Mouse (Mus musculus) adrenal gland, postnatal 36 days (tissue): ENCODE measurements around the gene Mfsd2a. TPM values are rescaled to one million over a fixed set of nuclear protein-coding genes. Genes with fewer than 3 reads are reported as not detected.

Experiments used
- DNase-seq, 2 experiments: peaks; one replicate each; pipeline ENCODE4 v3.0.0; 2021; ENCODE audit warnings: mixed read lengths in 1 of 2
- total RNA-seq, 2 experiments: library from RNA; stranded (reverse); gene quantifications; 2 replicates each; pipeline ENCODE4 v1.2.3; 2021

Mfsd2a gene
- total RNA-seq, 2 experiments from 2014 or later = 5.4 to 6.6 TPM

DNA sequence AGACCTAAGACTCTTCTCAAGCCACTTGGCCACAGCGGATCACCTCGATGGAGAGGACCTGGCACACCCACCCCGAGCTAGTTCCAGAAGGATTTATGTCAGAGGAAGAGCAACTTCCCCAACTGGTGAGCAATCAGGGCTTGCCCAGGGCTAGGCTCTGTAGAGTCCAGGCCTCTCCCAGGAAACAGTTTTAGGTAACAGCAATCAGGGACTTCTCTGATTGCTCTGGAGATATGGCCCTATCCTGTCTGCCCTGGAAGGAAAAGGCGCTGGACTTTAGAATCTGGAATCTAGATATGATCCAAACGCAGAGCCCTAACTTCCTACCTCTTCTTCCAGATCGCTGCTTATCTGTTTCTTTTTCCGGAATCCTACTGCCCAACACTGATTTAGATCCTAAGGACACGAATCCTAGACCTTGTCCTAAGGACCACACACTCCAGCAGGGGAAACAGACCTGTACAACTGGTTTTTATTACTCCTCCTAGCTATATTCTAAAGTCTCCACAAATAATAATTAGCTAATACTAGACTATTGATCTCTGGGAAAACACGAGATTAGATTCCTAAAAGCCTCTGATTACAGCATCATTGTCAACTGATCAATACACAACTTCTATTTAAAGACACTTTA is 25.4 kb downstream of the Mfsd2a start:
- no peak for DNase-seq

DNA sequence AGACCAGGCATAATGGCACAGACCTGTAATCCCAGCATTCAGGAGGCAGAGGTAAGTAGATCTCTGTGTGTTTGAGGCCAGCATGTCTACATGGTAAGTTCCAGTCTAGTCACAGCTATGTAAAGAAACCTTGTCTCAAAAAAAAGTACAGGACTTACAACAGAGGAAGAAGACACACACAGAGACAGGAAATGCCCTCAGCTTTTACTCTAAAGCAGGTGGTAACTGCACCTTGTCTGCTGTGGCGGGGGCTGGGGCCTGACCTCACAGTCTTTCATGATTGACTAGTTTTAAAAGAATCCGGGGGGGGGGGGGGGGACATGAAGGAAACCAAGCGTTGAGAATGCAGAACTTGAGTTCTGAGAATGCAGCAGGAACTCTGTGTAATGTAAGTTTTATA is 27.1 kb downstream of the Mfsd2a start:
- DNase-seq = no peak

DNA sequence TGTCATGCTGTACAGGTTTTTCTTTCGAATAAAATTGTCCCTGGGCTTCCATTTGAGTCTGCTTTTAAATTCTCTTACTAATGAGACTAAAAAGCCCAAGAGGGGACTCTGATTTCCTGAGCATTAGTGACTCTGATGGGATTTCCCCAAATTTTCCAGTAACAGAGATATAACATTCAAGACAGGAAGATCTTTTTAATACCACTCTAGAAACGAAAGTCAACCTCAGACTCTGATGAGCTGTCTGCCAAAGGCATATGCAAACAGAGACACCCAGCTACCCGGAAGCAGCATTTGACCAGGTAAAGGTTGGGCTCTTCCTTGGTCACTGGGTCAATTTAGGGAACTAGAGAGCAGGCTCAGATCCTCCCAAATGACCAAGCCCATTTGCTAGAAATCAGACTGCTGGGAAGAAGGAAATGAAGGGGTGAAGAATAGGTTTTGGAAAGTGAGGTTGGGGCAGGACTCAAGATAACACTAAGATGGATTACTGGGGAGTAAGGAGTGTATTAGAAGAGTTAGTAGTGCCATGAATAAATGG is 27.9 kb downstream of the Mfsd2a start:
- no peak for DNase-seq

DNA sequence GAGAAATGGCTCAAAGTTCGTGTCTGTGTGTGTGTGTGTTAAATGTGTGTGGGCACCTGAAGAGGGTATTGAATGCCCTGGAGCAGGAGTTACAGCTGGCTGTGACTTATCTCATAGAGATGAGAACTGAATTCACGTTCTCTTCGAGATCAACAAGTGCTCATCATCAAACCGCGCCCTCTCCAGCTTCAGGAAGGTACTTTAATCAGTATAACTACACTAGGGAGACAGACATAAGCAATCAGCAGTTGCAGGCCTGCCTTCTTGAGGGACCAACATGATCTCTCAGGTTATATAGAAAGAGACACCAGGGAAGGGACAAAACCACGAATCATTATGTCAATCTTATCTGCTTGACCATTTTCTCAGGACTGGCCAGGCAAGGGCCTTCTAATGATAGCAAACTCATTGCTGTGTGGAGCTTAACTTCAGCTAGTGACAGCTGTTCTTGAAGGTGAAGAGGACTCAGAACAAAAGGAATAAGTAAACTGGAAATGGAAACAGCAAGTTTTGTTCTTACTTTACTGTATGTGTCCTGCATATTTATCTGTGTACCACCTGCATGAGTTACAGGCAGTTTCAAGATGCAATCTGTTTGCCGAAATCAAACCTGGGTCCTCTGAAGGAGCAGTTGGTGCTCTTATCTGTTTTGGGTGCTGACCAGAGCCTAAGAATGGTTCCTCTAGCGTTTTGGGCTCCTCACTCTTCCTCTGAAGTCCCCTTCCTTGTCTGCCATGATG is 28.6 kb downstream of the Mfsd2a start:
- no peak for DNase-seq

DNA sequence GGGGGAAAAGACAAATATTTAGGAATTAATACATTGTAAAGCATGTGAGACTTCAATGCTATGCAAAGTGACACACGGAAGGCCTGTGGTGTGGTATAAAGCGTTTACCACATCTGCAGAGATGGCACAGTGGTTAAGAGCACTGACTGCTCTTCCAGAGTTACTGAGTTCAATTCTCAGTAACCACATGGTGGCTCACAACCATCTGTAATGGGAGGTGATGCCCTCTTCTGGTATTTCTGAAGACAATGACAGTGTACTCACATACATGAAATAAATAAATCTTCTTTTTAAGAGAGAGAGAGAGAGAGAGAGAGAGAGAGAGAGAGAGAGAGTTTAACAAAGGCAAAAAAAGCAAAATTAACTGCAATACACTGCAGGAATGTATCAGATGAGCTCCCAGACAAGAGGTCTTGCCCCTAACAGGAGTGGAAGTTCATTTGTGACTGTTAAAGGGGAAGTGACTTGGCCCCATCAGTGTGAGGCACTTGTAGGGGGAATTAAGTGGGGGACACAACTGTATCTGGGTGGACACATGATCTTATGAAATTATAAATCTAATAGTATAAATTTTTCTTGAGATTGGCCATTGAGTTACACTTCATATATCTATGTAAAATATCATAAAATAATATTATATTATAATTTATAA is 29.9 kb downstream of the Mfsd2a start:
- DNase-seq = no peak

DNA sequence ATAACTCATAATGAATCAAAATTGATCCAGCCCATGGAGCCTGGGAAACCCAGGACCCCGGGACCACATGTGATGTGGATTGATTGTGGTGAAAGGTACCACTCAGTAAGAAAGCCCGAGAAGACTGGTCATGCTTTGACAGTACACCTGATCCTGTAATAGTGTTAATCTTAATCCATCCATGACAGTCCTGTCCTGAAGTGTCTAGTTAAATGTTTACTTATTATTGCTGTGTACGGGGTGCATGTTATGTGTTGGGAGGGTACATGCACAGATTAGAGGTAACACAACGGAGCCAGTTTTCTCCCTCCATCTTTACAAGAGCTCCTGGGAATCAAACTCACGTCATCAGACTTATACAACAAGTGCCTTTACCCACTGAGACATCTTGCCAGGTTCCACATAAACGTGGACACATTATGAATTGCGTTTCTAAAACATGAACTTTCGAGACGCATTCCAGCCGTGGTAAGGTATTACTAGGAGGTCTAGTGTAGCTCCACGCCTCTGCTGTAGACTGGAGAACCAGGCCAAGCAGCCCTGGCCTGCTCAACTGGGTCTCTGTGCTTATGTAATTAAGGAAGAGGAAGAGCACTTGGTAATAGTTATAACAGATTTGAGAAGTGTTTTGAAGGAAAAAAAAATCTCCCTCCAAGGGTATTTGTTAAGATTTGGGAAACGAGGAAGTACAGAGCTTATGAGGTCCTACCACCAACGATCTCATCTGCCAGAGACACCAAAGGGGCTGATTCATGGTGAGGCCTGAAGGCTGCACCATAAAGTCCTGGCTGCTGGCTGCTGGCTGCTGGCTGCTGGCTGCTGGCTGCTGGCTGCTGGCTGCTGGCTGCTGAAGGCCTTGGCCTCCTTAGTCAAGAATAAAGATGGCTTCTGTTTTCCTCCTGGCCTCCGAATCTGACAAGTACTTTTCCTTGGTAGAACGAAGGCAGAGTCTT is 37.3 kb downstream of the Mfsd2a start:
- DNase-seq = peak; percentile 27 to 34

DNA sequence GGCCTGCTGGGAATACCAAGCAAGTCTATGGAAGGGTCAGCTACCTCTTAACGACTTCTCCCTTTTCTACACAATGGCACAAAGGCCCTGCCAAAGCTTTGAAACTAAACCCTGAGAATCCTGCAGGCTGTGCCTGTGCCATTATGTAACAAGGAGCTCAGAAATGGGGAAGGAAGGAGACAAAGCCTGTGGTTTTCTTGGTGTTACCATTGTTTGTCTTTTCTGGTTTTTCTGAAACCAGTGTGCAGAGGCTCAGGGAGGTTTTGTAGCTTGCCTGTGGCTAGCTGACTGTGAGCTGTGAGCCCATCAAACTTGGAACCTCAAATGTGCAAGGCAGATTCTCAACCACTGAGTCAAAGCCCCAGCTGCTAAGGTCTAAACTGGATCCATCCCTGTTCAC is 38.1 kb downstream of the Mfsd2a start:
- DNase-seq = no peak

DNA sequence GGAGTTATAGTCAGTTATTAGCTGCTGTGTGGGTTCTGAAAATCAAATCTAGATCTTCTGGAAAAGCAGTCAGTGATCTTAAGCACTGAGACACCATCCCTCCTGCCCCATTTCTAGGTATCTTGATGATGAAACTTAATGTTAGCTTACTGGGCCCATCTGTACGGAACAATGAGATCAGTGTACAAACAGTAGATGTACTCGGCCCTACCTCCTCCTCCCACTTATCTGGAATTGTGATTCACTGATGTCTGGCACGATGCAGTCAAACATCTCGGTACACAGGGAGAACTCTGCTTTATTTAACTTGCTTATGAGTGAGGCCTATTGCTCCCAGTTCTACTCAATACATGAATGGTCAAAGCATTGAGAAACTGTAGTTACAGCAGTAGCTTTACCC is 45.0 kb downstream of the Mfsd2a start:
- DNase-seq = no peak

DNA sequence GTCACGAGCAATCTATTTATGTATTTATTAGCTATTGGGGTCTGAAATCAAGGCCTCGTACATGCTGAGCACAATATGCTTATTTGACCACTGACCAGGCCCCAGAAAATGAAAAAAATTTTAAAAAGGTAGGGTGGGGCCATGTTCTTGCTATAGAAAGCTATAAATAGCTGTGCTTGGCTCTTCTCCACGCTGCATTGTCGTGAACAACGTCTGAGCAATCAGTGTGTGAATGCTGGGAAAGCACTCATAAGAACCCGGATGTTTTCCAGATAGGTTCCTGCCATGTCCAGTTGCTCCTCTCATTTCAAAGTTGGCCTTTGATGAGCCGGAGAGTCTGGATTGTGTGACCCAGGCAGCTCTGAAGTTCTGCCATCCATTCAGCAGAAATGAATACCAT is 46.8 kb downstream of the Mfsd2a start:
- no peak for DNase-seq

DNA sequence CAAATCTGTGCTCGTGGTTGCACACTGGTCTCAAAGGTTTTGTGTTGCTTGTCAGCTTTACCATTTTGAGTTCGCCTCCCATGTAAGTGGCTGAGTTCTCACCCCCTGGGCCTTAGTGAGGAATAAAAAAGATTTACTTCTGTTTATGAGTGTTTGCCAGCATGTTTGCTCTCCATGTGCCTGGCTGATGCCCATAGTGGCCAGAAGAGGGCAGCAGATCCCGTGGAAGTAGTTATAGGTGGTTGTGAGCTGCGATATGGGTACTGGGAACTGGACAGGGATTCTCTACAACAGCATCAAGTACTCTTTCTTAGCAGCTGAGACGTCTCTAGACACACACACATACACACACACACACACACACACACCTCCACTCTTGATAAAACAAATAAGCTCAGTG is 48.4 kb downstream of the Mfsd2a start:
- peak in 1 of 2 experiments; percentile 13 for DNase-seq

DNA sequence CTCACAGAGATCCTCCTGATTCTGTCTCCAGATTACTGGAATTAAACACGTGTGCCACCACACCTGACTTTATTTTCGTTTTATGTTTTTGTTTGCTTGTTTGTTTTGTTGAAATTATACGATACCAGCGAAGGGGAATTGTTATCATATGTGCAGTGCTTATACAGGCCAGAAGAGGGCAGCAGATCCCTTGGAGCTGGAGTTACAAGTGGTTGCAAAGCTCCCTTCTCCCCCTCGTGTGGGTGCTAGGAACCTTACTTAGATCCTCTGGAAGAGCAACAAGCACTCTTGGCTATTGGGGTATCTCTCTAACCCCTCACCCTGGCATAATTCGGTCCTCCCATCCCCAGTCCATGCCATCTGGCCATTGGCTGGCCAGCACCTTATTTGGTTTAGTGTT is 50.4 kb downstream of the Mfsd2a start:
- DNase-seq = peak in 1 of 2 experiments; percentile 23

DNA sequence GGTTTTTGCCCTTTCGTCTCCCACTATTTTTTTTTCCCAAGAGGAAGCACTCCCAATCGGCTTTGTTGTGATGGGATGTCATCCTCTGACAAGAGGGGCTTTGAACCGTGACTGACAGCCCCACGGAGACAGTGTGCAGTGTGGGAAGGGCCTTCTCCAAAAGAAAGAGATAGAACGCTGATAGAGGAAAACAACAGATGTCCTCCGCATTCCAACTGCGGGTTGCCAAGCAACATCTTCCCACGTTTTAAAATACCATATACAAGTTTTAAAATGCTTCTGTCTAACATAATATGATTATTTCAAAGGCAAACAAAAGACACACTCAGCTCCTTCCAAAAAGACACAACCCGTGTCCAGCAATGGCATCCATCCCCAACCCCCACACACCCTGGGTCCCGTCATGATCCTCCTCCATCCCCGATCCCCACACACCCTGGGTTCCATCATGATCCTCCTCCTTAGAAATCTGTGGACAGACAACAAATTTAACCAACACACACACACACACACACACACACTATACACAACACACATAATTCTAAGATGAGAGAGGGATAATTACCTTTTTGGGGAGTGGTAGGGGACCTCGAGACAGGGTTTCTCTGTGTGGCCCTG is 51.3 kb downstream of the Mfsd2a start:
- no peak for DNase-seq

DNA sequence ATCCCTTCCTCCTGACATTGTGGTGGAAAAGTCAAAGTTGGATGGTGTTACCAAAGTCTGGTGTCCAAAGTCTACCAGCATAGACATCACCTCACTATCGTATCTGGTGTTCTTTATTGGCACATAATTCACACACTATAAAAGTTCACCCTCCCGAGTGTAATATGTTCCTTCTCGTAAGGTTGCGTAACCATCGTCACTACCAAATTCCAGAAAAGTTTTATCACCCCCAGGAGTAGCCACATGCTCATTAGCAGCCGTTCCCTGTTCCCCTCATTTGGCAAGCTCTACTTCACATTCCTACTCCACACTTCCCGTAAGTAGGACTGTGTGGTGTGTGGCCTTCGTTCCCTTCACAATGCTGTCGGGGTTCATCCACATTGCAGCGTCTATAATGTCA is 55.6 kb downstream of the Mfsd2a start:
- no peak for DNase-seq

DNA sequence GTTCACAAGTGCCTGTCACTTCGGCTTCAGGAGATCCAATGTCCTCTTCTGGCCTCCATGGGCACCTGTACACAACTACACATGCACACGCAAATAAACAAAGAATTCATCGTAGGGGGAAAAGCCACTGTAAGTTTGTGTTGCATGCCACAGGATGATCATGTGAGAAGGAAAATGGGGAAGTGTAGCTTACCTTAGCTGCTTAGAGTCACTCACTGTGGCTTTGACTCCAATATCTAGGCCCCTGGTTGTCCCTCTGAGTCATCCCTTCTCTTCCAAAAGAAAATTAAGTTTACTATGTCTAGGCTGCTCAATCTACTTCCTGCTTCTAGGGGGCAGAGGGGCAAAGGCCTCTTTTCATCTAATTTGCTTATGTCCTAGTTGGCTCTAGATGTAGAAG is 57.3 kb downstream of the Mfsd2a start:
- DNase-seq = no peak

DNA sequence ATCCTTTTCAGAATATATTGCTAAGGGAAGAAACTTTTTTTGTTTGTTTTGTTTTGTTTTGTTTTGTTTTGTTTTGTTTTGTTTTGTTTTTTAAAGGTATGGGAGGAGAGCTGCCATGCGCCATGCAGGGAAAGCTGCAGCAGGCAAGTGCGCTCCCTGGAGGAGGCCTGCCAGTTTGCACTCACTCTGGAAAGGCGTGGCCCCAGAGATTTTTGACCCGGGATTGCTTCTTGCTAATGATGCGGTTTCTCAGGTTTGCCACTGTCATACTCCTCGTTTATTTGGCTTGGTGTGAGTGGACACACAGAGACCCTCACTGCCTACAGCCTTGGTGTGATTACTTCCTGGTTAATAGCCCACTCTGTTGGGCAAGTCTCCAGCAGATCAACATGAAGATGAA is 58.8 kb downstream of the Mfsd2a start:
- DNase-seq = peak; percentile 30 to 59

DNA sequence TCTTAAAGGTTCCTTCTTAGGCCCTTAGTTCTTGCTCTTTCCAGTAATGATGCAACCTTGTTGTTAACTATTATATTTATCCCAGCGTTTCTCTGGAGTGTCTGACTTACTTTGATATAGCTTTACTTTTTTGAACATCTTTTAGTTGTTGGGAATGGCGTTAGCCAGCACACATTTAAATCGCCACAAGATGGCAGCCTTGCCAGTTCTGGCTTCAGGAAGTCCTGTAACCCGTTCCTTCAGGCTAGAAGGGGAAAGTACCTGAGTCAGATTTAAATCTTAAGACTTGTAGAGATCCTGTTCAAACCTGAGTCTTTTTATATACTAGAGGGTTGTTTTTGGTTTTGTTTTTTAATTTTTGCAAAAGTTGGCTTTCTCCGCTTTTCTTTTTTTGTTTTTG is 62.7 kb downstream of the Mfsd2a start:
- DNase-seq = peak; percentile 49 to 75

DNA sequence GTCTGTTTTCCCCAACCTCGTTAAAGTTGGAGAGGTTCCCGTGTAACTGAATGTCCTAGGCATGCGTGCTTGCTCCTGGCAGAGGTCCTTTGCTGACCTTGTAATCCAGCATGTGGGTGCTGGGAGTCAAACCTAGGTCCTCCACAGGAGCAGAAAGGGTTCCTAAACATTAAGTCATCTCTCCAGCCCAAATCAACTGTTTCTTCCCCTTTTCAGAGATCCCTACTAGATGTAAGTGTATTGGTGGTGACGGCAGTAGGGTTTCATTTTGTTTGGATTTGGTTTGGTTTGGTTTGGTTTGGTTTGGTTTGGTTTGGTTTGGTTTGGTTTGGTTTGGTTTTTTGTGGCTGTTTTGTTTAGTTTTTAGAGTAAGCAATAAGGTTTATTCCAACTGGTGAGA is 63.2 kb downstream of the Mfsd2a start:
- DNase-seq = no peak
